Mouse (Mus musculus) hindbrain, embryonic 13.5 days (tissue): ENCODE results near the gene Tap2. TPM values are rescaled to one million over a fixed set of nuclear protein-coding genes. Genes with fewer than 3 reads are reported as not detected.

Experiments
- ATAC-seq: fragments of 200-750 bp; cut with Nextera tagmentation; 2 replicates; pipeline ENCODE4 v1.8.0; 2017; ENCODE audit warnings: moderate TSS enrichment; ENCODE audit not compliant: low FRiP score
- H3K27ac ChIP-seq: fragments of 300-500 bp; sonication (generic); 2 replicates; pipeline ENCODE4 v1.5.1; 2015; ENCODE audit warnings: inconsistent platforms, mild to moderate bottlenecking, moderate library complexity
- H3K27me3 ChIP-seq: fragments of 300-500 bp; sonication (generic); 2 replicates; pipeline ENCODE4 v1.6.1; 2015; ENCODE audit warnings: mild to moderate bottlenecking, inconsistent platforms
- H3K36me3 ChIP-seq: fragments of 300-500 bp; sonication (generic); 2 replicates; pipeline ENCODE4 v1.6.1; 2015; ENCODE audit warnings: mild to moderate bottlenecking, inconsistent platforms
- H3K4me1 ChIP-seq: fragments of 300-500 bp; sonication (generic); replicated peaks from 2 replicates; pipeline ENCODE4 v1.6.1; 2015; ENCODE audit warnings: inconsistent platforms
- H3K4me2 ChIP-seq: fragments of 300-500 bp; sonication (generic); 2 replicates; pipeline ENCODE4 v1.6.1; 2015; ENCODE audit warnings: inconsistent platforms, mild to moderate bottlenecking, moderate library complexity
- H3K4me3 ChIP-seq: fragments of 300-500 bp; sonication (generic); 2 replicates; pipeline ENCODE4 v1.5.1; 2015; ENCODE audit warnings: mild to moderate bottlenecking, inconsistent platforms
- H3K9ac ChIP-seq: fragments of 300-500 bp; sonication (generic); 2 replicates; pipeline ENCODE4 v1.6.1; 2015; ENCODE audit warnings: mild to moderate bottlenecking, inconsistent platforms
- H3K9me3 ChIP-seq: fragments of 300-500 bp; sonication (generic); 2 replicates; pipeline ENCODE4 v1.6.1; 2016; ENCODE audit warnings: inconsistent platforms
- WGBS: fragments of 180-500 bp; shearing (Covaris S2); methylation state at CpG from one replicate; pipeline ENCODE4 v1.1.7; 2015; 5-methylcytosine and 5-hydroxymethylcytosine counted together
- polyA plus RNA-seq: library from polyadenylated mRNA; unstranded; fragments of >200 nt; fragmentation: Nextera tagmentation; extraction: Ambion mirVana; gene quantifications from 2 replicates; pipeline ENCODE4 v1.2.1, GENCODE M21; 2015

The Tap2 gene
- polyA plus RNA-seq, 1 experiment from 2014 or later, result 2.1 TPM

- 5% methylated on average over 41 of the region's 41 CpGs for WGBS
These were observed 6.1 kb upstream of the Tap2 start, which contains the start of gene Psmb8 for GRCm38 (mm10) chr17:34196941-34197894. Gene Psmb8 (plus strand): TSS chr17:34197721.

DNA sequence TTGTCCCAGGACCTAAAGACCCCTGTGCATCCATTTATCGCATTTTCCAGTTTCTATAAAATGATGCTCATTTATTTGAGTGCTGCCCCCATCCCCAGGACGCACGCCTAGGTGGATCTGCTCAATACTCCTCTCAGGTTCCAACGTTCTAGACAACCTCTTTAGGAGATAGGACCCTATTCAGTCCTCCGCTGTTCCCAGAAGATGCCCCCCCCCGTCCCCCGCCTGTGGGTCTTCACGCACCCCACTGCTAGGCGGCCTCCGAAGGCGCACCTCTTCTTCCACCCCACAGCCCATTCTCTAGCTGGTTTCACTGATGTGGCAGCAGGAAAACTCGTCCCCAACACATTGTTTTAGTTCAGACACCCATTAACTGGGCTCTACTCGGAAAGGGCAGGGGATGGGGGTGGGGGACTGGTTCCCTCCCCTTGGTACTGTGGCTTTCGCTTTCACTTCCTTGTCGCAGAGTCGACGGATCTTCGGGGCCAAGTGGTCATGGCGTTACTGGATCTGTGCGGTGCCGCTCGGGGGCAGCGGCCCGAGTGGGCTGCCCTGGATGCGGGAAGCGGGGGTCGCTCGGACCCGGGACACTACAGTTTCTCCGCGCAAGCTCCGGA, 5.3 kb upstream of the Tap2 start:
- Histone ChIP-seq H3K36me3 (no peaks in the 10 kb centered on the region), H3K4me1 (peaks cover 21% of the 10 kb centered on the region), H3K4me2 (peak overlapping the region; percentile 76), H3K9ac (no peak overlapping the region), H3K4me3 (peak overlapping the region; percentile 45), H3K27ac (no peak overlapping the region), H3K9me3 (no peaks in the 10 kb centered on the region), H3K27me3 (peaks cover 92% of the 10 kb centered on the region)
- peak; percentile 30; the same call in 1 of the 2 replicates for ATAC-seq
- WGBS, result 2% methylated on average over 32 of the region's 32 CpGs

More at GRCm38 (mm10) chr17:34196941-34197894, 6.1 kb upstream of the Tap2 start, which contains the start of gene Psmb8:
- Histone ChIP-seq H3K4me2 (peak within 1 kb of the TSS; percentile 76), H3K27me3 (peaks cover 96% of the 10 kb centered on the region), H3K4me1 (peaks cover 21% of the 10 kb centered on the region), H3K9ac (peak within 1 kb of the TSS; percentile 67; the same call in 1 of the 2 replicates), H3K27ac (no peak within 1 kb of the TSS), H3K36me3 (no peaks in the 10 kb centered on the region), H3K4me3 (peak within 1 kb of the TSS; percentile 45), H3K9me3 (no peaks in the 10 kb centered on the region)
- ATAC-seq, result peak; percentile 83

- Histone ChIP-seq H3K9me3 (no peaks in the 10 kb centered on the region), H3K27me3 (peaks cover 92% of the 10 kb centered on the region), H3K9ac (no peak overlapping the region), H3K4me2 (peak overlapping the region; percentile 76), H3K27ac (no peak overlapping the region), H3K36me3 (no peaks in the 10 kb centered on the region), H3K4me3 (peak overlapping the region; percentile 45), H3K4me1 (peaks cover 21% of the 10 kb centered on the region)
- ATAC-seq, result no peak
- WGBS, result 9% methylated on average over 11 of the region's 11 CpGs
These were observed 4.8 kb upstream of the Tap2 start for GRCm38 (mm10) chr17:34198521-34198912.

- H3K9me3 ChIP-seq, result no peaks in the 10 kb centered on the region
- WGBS, result 73% methylated on average over 12 of the region's 12 CpGs
- H3K4me3 ChIP-seq, result no peak overlapping the region
- ATAC-seq, result no peak
- H3K9ac ChIP-seq, result no peak overlapping the region
- H3K4me1 ChIP-seq, result peaks cover 21% of the 10 kb centered on the region
- H3K36me3 ChIP-seq, result no peaks in the 10 kb centered on the region
- H3K27me3 ChIP-seq, result peaks cover 92% of the 10 kb centered on the region
- H3K27ac ChIP-seq, result no peak overlapping the region
- H3K4me2 ChIP-seq, result no peak overlapping the region
These were observed 4.2 kb upstream of the Tap2 start for GRCm38 (mm10) chr17:34199050-34199619.

DNA sequence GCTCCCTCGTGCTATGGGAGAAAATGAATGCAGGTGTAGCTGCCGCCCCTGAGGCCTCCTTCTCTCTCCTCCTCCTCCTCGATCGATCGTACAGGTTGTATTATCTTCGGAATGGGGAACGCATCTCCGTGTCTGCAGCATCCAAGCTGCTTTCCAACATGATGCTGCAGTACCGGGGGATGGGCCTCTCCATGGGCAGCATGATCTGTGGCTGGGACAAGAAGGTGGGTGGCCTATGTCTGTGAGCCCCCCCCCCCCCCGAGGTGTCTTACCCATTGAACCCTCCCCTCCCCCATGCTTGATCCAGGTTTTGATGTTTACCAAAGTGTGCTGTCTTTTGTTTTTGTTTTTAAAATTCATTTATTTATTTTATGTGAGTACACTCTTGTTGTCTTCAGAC, 3.3 kb upstream of the Tap2 start:
- H3K4me2 ChIP-seq, result no peak overlapping the region
- H3K36me3 ChIP-seq, result no peaks in the 10 kb centered on the region
- peaks cover 89% of the 10 kb centered on the region for H3K27me3 ChIP-seq
- H3K4me3 ChIP-seq, result no peak overlapping the region
- no peaks in the 10 kb centered on the region for H3K9me3 ChIP-seq
- no peak overlapping the region for H3K27ac ChIP-seq
- H3K4me1 ChIP-seq, result peaks cover 28% of the 10 kb centered on the region
- WGBS, result 86% methylated on average over 10 of the region's 10 CpGs
- H3K9ac ChIP-seq, result no peak overlapping the region
- no peak for ATAC-seq

DNA sequence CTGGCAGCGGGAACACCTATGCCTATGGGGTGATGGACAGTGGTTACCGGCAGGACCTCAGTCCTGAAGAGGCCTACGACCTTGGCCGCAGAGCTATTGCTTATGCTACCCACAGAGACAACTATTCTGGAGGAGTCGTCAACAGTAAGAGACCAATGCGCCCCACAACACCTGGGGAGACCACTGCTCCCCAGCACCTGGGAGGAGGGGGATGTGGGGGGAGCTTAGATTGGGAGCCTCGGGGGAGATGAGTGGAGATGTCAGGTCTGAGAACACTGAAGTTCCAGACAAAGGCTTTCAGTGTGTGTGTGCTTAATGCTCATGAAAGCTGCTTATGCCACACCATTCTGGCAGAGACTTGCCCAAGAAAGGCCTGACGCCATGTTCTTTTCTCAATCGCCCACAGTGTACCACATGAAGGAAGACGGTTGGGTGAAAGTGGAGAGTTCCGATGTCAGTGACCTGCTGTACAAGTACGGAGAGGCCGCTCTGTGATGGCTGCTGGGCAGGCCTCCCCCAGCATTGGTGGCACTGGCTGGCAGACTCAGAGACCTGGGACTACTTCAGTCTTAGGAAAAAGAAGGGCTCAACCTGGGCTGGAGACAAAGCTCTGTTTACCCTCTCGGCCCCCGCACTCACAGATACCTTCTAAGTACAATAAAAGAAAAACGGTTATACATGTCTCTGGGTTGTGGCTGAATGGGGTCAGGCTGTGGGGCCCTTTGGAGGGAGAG, 2.4 kb upstream of the Tap2 start:
- Histone ChIP-seq H3K27me3 (peaks cover 89% of the 10 kb centered on the region), H3K27ac (no peak overlapping the region), H3K36me3 (no peaks in the 10 kb centered on the region), H3K4me3 (no peak overlapping the region), H3K4me1 (peaks cover 29% of the 10 kb centered on the region), H3K9ac (no peak overlapping the region), H3K4me2 (no peak overlapping the region), H3K9me3 (no peaks in the 10 kb centered on the region)
- 85% methylated on average over 16 of the region's 16 CpGs for WGBS
- ATAC-seq, result no peak

DNA sequence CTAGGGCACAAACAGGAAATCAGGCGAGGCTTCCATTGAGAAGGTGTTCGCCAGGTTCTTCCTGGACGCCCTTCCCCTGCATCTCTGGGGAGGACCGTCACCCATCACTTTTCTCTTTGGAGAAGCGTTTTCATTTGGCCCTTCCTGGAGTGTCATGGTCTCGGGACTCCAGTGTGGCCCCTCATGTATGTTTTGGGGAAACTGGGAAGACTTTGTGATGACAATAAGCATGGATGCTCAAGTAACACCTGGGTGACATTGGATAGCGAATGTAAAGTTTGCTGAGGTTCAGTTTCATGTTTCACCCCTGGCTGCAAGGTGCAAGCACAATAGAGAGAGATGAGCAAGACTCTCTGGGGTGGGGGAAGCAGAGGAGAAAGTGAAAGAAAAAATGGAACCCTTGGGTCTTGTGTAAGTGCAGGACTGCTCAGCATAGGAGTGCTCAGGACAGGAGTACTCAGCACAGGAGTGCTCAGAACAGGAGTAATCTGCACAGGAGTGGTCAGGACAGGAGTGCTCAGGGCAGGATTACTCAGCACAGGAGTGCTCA, 1.7 kb upstream of the Tap2 start:
- Histone ChIP-seq H3K9me3 (no peaks in the 10 kb centered on the region), H3K9ac (no peak overlapping the region), H3K4me1 (peaks cover 27% of the 10 kb centered on the region), H3K27me3 (peaks cover 89% of the 10 kb centered on the region), H3K36me3 (no peaks in the 10 kb centered on the region), H3K4me2 (no peak overlapping the region), H3K27ac (no peak overlapping the region), H3K4me3 (no peak overlapping the region)
- ATAC-seq, result no peak
- 72% methylated on average over 7 of the region's 7 CpGs for WGBS

DNA sequence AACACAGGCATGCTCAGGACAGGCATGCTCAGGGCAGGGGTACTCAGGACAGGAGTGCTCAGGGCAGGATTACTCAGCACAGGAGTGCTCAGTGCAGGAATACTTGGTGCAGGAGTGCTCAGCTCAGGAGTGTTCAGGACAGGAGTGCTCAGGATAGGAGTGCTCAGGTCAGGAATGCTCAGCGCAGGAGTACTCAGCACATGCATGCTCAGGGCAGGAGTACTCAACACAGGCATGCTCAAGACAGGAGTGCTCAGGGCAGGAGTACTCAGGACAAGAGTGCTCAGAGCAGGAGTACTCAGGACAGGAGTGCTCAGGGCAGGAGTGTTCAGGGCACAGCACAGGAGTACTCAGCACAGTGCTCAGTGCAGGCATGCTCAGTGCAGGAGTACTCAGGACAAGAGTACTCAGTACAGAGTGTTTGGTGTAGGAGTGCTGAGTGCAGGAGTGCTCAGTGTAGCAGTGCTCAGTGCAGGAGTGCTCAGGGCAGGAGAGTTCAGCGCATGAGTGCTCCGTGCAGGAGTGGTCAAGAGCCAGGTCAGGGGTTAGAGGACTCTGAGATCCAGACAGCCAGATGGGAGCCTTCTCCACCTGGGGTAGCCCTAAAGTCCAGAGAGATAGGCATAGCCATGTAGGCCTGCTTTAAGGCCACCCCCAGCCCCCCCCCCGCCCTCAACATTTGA, 426 bp upstream of the Tap2 start:
- Histone ChIP-seq H3K27me3 (peaks cover 84% of the 10 kb centered on the region), H3K4me2 (no peak overlapping the region), H3K9me3 (no peaks in the 10 kb centered on the region), H3K4me1 (peaks cover 14% of the 10 kb centered on the region), H3K36me3 (no peaks in the 10 kb centered on the region), H3K4me3 (no peak overlapping the region), H3K27ac (no peak overlapping the region), H3K9ac (no peak overlapping the region)
- 95% methylated on average over 4 of the region's 4 CpGs for WGBS
- ATAC-seq, result peak; percentile 63; the same call in 1 of the 2 replicates

DNA sequence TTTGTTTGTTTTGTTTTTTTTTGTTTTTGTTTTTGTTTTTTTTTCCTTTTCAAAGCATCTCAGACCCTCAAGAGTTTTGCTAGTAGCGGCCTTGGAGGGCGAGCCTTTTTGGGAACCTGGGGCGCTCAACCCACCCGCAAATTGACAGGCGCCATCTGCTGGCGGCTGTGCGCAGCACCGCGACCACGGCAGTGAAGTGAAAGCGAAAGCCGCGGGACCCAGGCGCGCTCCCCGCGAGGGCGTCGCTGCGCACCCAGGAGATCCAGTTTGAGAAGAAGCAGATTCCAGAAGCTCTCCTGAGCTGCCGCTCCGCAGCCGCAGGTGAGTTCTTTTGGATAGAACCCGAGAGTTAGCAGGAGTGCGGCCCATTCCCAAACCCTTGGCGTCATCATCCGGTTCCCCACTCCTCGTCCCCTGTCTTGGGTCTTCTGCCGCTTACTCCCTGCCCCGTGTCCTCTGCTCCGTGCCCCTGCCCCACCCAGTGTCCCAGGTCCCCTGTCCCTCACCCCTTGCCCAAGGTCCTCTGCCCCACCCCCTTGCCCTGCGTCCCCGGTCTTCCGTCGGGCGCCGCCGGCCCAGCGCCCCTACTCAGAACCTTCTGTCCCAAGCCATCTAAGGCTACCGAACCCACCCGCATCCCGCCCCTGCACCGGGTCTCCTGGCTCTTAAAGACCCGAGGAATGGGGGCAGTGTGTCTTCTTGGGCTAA, 1.1 kb downstream of the Tap2 start:
- Histone ChIP-seq H3K4me3 (peak overlapping the region; percentile 59), H3K27me3 (peaks cover 81% of the 10 kb centered on the region), H3K4me1 (peaks cover 8% of the 10 kb centered on the region), H3K27ac (no peak overlapping the region), H3K4me2 (peak overlapping the region; percentile 79), H3K36me3 (no peaks in the 10 kb centered on the region), H3K9ac (peak overlapping the region; percentile 74), H3K9me3 (no peaks in the 10 kb centered on the region)
- ATAC-seq, result peak; percentile 47; the same call in 1 of the 2 replicates
- under 1% methylated on average over 44 of the region's 44 CpGs for WGBS

- 0 out of 2 replicates have a peak, but pooled peaks have one; percentile 21 for ATAC-seq
- H3K36me3 ChIP-seq, result no peaks in the 10 kb centered on the region
- H3K4me1 ChIP-seq, result peaks cover 8% of the 10 kb centered on the region
- no peaks in the 10 kb centered on the region for H3K9me3 ChIP-seq
- H3K4me3 ChIP-seq, result peak overlapping the region; percentile 59
- WGBS, result 20% methylated on average over 18 of the region's 18 CpGs
- H3K27ac ChIP-seq, result no peak overlapping the region
- H3K27me3 ChIP-seq, result peaks cover 80% of the 10 kb centered on the region
- peak overlapping the region; percentile 79 for H3K4me2 ChIP-seq
- peak overlapping the region; percentile 74 for H3K9ac ChIP-seq
These were observed 1.9 kb downstream of the Tap2 start for GRCm38 (mm10) chr17:34205021-34205745.
